Mouse (Mus musculus): ENCODE data around the gene Zfp281.

Gene Zfp281

GRCm38 (mm10) chr1:136624146-136625018 lies at the start of gene Zfp281:
Gene Zfp281, plus strand, starts transcription at chr1:136624901.
- peak; percentile 95 for DNase-seq (ENCODE audit: low read depth)

DNA sequence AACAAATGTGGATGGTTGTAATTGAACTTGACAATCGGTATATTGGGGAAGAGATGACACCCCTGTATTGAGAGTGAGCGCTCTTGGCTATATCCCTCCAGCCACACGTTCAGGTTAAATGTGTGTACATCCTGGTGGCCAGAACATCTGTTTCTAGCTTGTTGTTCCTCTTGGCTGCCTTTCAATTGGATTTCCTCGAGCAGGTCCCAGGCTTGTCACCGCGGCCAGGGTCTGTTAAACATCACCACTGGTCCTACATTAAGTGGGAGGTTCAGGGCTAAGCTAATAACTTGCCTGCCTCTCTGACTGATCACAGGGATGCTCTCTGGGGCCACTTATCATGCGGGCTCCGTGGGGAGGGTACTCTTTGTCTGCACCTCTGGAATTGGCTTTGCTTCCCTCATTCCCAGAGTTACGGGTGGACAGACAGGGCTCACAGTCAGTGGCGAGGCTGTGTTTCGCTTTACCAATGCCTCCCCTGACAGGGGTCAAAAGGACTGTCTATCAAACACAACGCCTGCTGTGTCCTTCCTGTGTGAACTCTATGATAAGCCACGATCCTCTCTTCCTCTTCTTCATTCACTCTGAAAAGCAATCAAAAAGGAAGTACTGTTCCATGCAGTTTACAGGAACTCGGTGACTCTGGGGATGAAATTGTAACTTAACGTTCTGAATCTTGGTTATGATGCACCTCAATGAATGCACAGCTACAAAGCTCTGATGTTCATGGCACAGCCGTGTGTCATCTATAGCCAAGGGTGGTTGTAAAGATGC lies 46.6 kb upstream of the Zfp281 start:
- DNase-seq (ENCODE audit: low read depth) = peak; percentile 56

DNA sequence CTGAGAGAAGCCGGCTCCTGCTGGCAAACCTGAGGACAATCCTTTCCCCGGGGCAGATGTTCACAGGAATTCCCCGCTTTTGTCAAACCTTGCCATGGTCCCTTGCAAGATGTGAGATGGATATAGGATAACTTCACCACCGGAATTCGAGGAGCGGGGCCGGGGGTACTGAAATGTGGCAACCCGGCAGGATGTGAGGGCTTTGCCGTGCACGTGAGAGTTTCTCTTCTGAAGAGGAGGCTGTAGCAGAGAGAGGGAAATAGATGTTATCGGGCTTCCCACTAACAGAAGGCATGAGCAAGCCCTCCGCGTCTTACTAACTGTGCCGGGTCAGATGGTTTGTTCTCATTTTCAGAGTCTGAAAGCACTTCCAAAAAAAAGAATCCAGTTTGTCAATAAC lies 45.3 kb upstream of the Zfp281 start:
- peak; percentile 67 for DNase-seq (ENCODE audit: low read depth)

DNA sequence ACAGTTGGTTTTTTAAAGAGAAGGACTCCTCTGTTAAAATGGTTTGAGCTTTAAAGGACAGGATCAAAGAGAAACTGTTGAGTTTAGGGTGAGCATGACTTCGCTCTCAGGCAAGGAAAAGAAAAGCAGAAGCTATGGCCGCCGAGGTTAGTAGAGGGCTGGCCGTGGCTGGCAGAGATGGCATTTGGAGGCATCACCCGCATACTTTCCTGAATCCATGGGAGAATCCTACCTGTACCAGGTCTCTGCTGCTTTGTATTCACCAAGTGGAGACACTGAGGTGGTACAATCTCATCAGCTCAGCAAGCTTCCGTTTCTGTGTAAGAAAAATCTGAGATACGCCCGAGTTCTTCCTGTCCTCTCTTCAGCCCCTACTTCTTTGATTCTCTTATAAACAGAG lies 44.4 kb upstream of the Zfp281 start:
- DNase-seq (ENCODE audit: low read depth) = peak; percentile 37

DNA sequence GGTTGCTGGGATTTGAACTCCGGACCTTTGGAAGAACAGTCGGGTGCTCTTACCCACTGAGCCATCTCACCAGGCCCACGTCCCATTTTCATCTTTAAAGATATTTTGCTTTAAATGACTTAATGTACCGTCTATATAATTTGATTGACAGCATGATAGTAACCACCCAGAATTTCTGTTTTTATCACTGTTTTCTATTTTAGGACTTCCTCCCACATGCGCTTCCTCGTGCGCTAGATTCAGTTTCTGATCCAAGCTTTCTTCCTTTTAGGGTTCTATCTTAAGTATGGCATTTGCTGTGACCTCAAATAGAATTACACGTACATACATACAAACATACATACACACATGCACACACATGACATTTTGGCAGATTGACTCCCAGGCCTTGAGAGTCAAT lies 42.9 kb upstream of the Zfp281 start:
- peak; percentile 34 for DNase-seq (ENCODE audit: low read depth)

DNA sequence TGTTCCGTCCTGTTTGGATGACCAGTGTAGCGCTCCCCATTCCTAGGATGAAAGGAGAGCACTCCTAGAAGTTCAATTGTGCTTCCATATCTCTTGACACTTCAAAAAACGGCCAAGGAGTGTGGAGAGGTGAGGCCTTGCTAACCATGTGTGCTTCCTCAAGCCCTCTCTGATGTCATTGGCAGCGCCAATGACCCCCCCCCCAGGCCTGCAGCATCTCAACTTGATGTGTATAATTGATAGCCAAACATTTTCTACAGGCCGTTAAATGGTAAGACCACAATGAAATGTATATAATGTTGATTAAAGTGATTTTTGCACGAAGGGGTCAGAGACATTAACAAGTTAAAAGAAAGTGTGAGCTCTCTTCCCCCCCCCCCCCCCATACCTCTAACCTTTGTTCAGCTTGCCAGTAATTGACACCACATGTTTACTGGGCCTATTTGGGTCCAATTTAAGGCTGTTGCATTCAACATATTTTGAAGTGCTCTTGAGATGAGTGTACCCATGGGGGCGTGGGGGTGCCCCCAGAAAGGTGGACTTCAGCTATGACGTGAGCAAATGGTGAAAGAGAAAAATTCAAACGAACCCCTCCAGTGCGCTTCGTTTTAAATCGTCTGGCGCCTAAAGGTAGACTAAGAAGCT lies 36.8 kb upstream of the Zfp281 start:
- DNase-seq (ENCODE audit: low read depth) = no peak

DNA sequence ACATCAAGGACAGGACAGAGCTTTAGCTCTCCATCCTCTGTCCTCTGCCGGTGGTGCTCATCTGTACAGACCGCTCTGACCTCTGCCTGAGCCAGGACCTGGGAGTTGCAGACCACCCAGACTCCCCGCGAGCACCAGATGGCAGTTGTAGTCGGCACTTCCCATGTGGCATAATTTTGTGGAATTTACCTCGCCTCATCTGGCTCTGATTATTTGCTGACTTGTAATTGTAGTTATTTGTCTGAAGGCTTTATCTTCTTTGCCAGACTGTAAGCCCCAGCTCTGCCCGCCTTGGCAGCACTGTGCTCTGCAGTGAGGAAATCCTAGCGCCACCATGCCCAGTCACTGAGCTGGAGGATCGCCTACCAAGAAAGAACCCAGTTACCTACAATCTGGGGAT lies 35.8 kb upstream of the Zfp281 start:
- no peak for DNase-seq (ENCODE audit: low read depth)

GRCm38 (mm10) chr1:136592741-136593140 lies 32.0 kb upstream of the Zfp281 start:
- DNase-seq (ENCODE audit: low read depth) = no peak

DNA sequence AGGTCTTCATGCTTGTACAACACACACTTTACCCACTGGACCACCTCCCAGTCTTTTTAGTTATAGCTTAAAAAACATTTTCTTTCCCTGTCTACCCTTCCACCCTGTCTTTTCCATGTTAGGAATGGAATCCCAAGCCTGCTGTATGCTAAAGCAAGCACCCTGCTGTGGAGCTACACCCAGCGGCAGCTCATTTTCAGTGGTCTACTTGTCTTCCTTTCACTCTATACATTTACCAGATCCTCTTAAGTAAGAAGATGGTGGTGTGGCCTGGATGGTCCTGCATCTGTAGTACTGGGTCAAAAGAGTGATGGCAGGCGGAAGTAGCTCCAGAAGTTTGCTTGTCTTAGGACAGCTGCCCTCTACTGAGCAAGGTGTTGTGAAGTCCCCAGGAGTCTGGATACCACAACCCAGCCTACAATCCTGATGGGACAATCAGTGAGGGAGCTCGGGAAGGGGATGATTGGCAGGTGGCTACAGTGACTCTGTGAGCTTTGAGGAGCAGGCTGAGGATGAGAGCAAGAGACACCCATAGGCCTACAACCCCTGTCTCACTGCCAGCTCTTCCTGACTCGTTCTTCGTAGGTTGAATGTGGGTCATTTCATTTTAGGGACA lies 30.4 kb upstream of the Zfp281 start:
- no peak for DNase-seq (ENCODE audit: low read depth)

DNA sequence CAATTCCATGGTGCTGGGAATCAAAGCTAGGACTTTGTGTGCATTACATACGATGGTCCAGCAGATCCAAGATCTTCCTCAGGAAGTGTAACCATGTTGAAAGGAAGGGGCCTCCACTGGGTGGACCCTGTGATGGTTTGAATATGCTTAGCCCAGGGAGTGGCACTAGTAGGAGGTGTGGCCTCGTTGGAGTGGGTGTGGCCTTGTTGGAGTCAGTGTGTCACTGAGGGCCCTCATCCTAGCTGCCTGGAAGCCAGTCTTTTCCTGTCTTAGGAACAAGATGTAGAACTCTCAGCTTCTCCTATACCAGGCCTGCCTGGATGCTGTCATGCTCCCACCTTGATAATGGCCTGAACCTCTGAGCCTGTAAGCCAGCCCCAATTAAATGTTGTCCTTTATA lies 27.9 kb upstream of the Zfp281 start:
- no peak for DNase-seq (ENCODE audit: low read depth)

- no peak for DNase-seq (ENCODE audit: low read depth)
These were observed 26.4 kb upstream of the Zfp281 start for GRCm38 (mm10) chr1:136598286-136598685.

DNA sequence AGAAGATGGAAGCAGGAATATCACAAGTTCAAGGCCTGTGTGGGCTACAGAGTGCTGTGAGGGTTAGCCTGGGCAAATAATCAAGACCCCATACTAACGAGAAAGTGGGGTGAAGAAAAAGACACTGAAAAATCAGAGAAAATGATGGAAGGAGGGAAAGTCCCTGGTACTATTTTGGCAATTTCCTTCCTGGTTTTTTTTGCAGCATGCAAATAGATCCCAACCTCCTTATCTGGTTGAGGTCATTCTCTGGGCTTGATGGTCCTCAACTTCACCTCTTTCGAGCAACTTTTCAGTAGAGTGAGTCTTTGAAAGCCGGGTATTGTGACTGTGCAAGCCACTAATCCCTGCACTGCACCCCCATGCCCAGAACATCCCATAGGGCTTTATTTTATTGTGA lies 24.6 kb upstream of the Zfp281 start:
- no peak for DNase-seq (ENCODE audit: low read depth)

DNA sequence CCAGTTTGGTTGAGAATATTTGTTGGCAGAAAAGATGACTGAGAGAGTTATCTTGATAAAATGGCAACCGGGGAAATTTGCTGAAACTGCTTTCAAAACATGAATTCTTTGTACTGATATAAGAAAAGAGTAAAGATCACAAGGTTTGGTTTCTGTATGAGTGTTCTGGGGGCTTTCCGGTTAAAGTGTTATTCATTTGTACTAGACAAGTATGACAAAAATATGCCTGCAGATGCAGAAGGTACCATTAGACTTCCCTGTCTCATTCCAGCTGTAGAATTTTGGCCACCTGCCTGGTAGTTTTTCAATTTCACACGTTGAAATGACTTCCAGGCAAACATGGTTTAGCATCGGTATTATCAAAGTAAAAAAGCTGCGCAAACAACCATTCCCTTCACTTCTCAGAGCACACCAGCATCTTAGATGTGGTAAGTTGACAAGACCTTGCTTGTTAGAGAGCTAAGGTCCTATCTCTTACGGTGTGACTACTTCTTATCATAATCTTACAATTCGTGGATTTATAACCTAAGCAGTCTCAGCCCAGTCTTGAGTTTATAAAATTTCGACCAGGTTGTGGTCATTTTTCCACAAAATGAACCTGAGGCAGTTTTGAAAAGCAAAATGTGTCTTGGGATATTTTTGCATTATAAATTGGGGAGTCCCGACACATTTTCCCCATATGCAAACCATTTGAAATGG lies 23.9 kb upstream of the Zfp281 start:
- DNase-seq (ENCODE audit: low read depth) = no peak

DNA sequence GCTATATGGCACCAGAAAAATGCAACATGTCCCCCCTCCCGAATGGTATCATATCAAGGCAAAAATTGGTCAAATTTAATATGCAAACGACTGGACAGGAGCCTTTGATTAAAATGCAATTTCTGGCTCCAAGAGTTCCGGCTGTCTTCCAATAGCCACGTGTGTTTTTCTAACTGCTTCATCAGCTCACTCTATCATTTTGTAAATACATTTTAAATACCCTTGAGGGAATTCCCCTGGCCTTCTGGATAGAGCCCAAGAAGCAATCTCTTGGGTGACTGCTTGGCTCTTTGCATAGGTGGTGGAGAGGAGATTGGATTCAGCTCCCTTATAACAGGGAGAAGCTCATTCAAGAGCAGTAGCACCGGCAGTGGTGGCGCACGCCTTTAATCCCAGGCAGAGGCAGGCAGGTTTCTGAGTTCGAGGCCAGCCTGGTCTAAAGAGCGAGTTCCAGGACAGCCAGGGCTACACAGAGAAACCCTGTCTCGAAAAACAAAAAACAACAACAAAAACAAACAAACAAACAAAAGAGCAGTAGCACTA lies 23.3 kb upstream of the Zfp281 start:
- DNase-seq (ENCODE audit: low read depth) = no peak

GRCm38 (mm10) chr1:136602303-136602702 lies 22.4 kb upstream of the Zfp281 start:
- no peak for DNase-seq (ENCODE audit: low read depth)

GRCm38 (mm10) chr1:136604190-136604589 lies 20.5 kb upstream of the Zfp281 start:
- DNase-seq (ENCODE audit: low read depth) = peak; percentile 23

- DNase-seq (ENCODE audit: low read depth) = no peak
These were observed 18.9 kb upstream of the Zfp281 start for GRCm38 (mm10) chr1:136605790-136606189.

- DNase-seq (ENCODE audit: low read depth) = no peak
These were observed 18.4 kb upstream of the Zfp281 start for GRCm38 (mm10) chr1:136606278-136606677.

DNA sequence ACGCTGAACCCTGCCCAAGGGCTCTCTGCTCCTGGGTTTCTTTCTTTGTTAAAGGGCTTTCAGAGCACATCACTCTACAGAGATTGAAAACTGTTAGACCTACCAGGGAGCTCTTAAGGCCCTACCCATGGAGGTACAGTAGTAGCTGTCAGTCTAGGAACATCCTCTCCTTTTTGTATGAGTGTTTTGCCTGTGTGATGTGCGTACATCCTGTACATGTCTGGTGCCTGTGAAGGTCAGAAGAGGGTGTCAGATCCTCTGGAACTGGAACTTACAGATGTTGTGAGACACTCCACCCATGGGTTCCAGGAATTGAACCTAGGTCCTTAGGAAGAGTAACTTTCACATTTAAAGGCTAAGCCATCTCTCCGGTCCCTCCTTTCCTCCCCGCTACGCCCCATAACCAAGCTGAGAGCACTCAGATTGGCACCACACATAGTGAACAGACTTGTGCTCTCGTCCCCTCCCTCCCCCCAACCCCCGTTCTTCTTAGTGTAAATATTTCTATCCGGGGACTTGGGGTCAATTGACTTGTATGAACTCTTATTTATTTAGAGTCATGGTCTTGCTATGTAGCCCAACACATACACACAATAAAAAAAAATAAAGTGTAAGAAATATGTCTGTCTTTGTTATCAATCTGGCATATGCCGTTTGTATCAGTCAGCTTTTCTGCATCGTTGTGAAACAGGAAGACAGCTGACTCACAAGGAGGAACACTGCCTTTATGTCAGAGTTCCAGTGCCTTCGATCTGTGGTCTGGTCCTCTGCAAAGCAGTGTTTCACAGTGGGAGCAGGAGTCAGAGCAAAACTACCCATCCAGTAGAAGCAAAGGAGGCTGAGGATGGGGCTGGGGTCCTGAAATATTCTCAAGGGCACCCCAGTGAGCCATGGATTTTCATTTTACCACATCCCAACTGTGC lies 16.1 kb upstream of the Zfp281 start:
- DNase-seq (ENCODE audit: low read depth) = peak; percentile 70

DNA sequence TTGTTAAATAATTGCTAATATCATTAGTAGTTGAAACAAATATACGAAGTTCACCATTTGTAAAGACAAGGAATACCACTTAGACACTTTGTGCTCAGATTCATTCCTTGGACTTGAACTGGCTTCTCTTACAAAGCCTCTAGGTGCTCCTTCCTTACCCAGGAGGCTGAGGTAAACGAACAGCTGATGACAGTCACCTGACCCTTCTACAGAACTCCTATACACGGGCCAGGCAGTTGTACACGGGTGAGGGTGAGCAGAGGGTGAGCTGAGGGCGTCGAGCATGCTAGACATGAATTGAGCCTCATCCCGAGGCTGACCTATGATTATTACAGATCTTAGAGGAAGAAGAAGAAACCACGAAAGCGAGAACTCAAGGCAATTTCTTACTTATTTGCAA lies 12.9 kb upstream of the Zfp281 start:
- no peak for DNase-seq (ENCODE audit: low read depth)

All from 416B (cell line).